Mouse (Mus musculus) kidney, postnatal 0 days (tissue): ENCODE data around the gene Cit. TPM values are rescaled to one million over a fixed set of nuclear protein-coding genes. Genes with fewer than 3 reads are reported as not detected.

Source experiments
- ATAC-seq: fragments of 200-750 bp; cut with Nextera tagmentation; replicated peaks from 2 replicates; pipeline ENCODE4 v1.8.0; 2017; ENCODE audit warnings: low read depth, moderate number of reproducible peaks, moderate TSS enrichment, moderate library complexity; ENCODE audit not compliant: low FRiP score
- DNase-seq: peaks from one replicate; pipeline ENCODE4 v3.0.0-alpha.2; 2016; ENCODE audit warnings: low spot score
- H3K27ac ChIP-seq: fragments of 300-500 bp; sonication (generic); 2 replicates; pipeline ENCODE4 v1.5.1; 2014; ENCODE audit warnings: mild to moderate bottlenecking
- H3K27me3 ChIP-seq: fragments of 300-500 bp; sonication (generic); 2 replicates; pipeline ENCODE4 v1.6.1; 2014; ENCODE audit warnings: low read length, mixed read lengths; ENCODE audit not compliant: insufficient read depth
- H3K36me3 ChIP-seq: fragments of 300-500 bp; sonication (generic); 2 replicates; pipeline ENCODE4 v1.6.1; 2014; ENCODE audit warnings: low read length, mixed read lengths; ENCODE audit not compliant: insufficient read depth
- H3K4me1 ChIP-seq: fragments of 300-500 bp; sonication (generic); replicated peaks from 2 replicates; pipeline ENCODE4 v1.6.1; 2014; ENCODE audit warnings: antibody characterized with exemption, low read length, mixed read lengths; ENCODE audit not compliant: insufficient read depth
- H3K4me2 ChIP-seq: fragments of 300-500 bp; sonication (generic); 2 replicates; pipeline ENCODE4 v1.6.1; 2014; ENCODE audit warnings: mild to moderate bottlenecking, low read length, moderate library complexity, mixed read lengths
- H3K4me3 ChIP-seq: fragments of 300-500 bp; sonication (generic); replicated peaks from 2 replicates; pipeline ENCODE4 v1.5.1; 2014; ENCODE audit warnings: low read depth, low read length
- H3K9ac ChIP-seq: fragments of 300-500 bp; sonication (generic); 2 replicates; pipeline ENCODE4 v1.6.1; 2014; ENCODE audit warnings: low read depth, low read length
- H3K9me3 ChIP-seq: fragments of 300-500 bp; sonication (generic); replicated peaks from 2 replicates; pipeline ENCODE4 v1.6.1; 2016; ENCODE audit warnings: low read length, inconsistent platforms, mixed read lengths
- CTCF ChIP-seq: IDR thresholded peaks from 2 replicates; pipeline ENCODE4 v1.5.1; 2016; ENCODE audit warnings: antibody characterized with exemption, low read depth, mild to moderate bottlenecking, moderate library complexity
- WGBS: fragments of 180-500 bp; shearing (Covaris S2); extraction: QIAGEN DNeasy Blood & Tissue Kit; methylation state at CpG from one replicate; pipeline ENCODE4 v1.1.7; 2014; 5-methylcytosine and 5-hydroxymethylcytosine counted together
- polyA plus RNA-seq: library from polyadenylated mRNA; unstranded; fragments of >200 nt; fragmentation: Nextera tagmentation; extraction: Ambion mirVana; gene quantifications from 2 replicates; pipeline ENCODE4 v1.2.1, GENCODE M21; 2015

The Cit gene
- polyA plus RNA-seq, 1 experiment from 2014 or later: 8.8 TPM

GRCm38 (mm10) chr5:115858652-115859051 is 13.6 kb downstream of the Cit start:
- no peaks in the 10 kb centered on the region for H3K27me3 ChIP-seq
- ATAC-seq (0 out of 2 replicates have a peak, but pooled peaks have one; percentile 31), DNase-seq (peak; percentile 64)
- WGBS: 45% methylated on average over 6 of the region's 6 CpGs
- no peak for TF ChIP-seq CTCF
- 0 out of 2 replicates have a peak, but pooled peaks cover 8% of the 10 kb centered on the region for H3K36me3 ChIP-seq
- peak overlapping the region; percentile 27; the same call in 1 of the 2 replicates for H3K27ac ChIP-seq
- H3K9me3 ChIP-seq: no peaks in the 10 kb centered on the region
- no peak overlapping the region for H3K4me3 ChIP-seq
- no peak overlapping the region for H3K9ac ChIP-seq
- no peak overlapping the region for H3K4me2 ChIP-seq
- no peaks in the 10 kb centered on the region for H3K4me1 ChIP-seq

- ATAC-seq: no peak
- DNase-seq: no peak
- no peak overlapping the region for H3K9ac ChIP-seq
- 83% methylated on average over 9 of the region's 9 CpGs for WGBS
- no peaks in the 10 kb centered on the region for H3K9me3 ChIP-seq
- H3K27ac ChIP-seq: no peak overlapping the region
- no peaks in the 10 kb centered on the region for H3K27me3 ChIP-seq
- H3K4me3 ChIP-seq: no peak overlapping the region
- 0 out of 2 replicates have a peak, but pooled peaks cover 8% of the 10 kb centered on the region for H3K36me3 ChIP-seq
- no peak for TF ChIP-seq CTCF
- H3K4me1 ChIP-seq: no peaks in the 10 kb centered on the region
- no peak overlapping the region for H3K4me2 ChIP-seq
Measured at GRCm38 (mm10) chr5:115859461-115859860, 14.4 kb downstream of the Cit start.

GRCm38 (mm10) chr5:115861991-115862390 is 16.9 kb downstream of the Cit start:
- WGBS: 92% methylated on average over 10 of the region's 10 CpGs
- no peak for TF ChIP-seq CTCF
- Histone ChIP-seq H3K36me3 (0 out of 2 replicates have a peak, but pooled peaks cover 2% of the 10 kb centered on the region), H3K4me2 (no peak overlapping the region), H3K4me3 (no peak overlapping the region), H3K9ac (no peak overlapping the region), H3K9me3 (no peaks in the 10 kb centered on the region), H3K27me3 (no peaks in the 10 kb centered on the region), H3K27ac (no peak overlapping the region), H3K4me1 (no peaks in the 10 kb centered on the region)
- ATAC-seq (no peak), DNase-seq (no peak)

GRCm38 (mm10) chr5:115862439-115862838 is 17.4 kb downstream of the Cit start:
- WGBS: 90% methylated on average over 10 of the region's 10 CpGs
- H3K27ac ChIP-seq: no peak overlapping the region
- H3K36me3 ChIP-seq: 0 out of 2 replicates have a peak, but pooled peaks cover 2% of the 10 kb centered on the region
- no peaks in the 10 kb centered on the region for H3K27me3 ChIP-seq
- no peak overlapping the region for H3K9ac ChIP-seq
- H3K4me2 ChIP-seq: no peak overlapping the region
- H3K4me1 ChIP-seq: no peaks in the 10 kb centered on the region
- H3K9me3 ChIP-seq: no peaks in the 10 kb centered on the region
- DNase-seq: no peak
- ATAC-seq: no peak
- no peak for TF ChIP-seq CTCF
- no peak overlapping the region for H3K4me3 ChIP-seq

- DNase-seq (no peak), ATAC-seq (no peak)
- Histone ChIP-seq H3K36me3 (0 out of 2 replicates have a peak, but pooled peaks cover 2% of the 10 kb centered on the region), H3K9ac (no peak overlapping the region), H3K4me1 (no peaks in the 10 kb centered on the region), H3K27me3 (no peaks in the 10 kb centered on the region), H3K4me2 (no peak overlapping the region), H3K27ac (no peak overlapping the region), H3K9me3 (no peaks in the 10 kb centered on the region), H3K4me3 (no peak overlapping the region)
- WGBS: 70% methylated on average over 11 of the region's 11 CpGs
- TF ChIP-seq CTCF: no peak
Measured at GRCm38 (mm10) chr5:115866296-115866695, 21.2 kb downstream of the Cit start.

GRCm38 (mm10) chr5:115868540-115868939 is 23.5 kb downstream of the Cit start:
- Histone ChIP-seq H3K27me3 (no peaks in the 10 kb centered on the region), H3K4me2 (no peak overlapping the region), H3K9ac (no peak overlapping the region), H3K36me3 (0 out of 2 replicates have a peak, but pooled peaks cover 5% of the 10 kb centered on the region), H3K9me3 (no peaks in the 10 kb centered on the region), H3K4me1 (no peaks in the 10 kb centered on the region), H3K4me3 (no peak overlapping the region), H3K27ac (no peak overlapping the region)
- ATAC-seq (no peak), DNase-seq (no peak)
- TF ChIP-seq CTCF: no peak
- WGBS: 87% methylated on average over 12 of the region's 12 CpGs

- ATAC-seq (no peak), DNase-seq (no peak)
- Histone ChIP-seq H3K9ac (no peak overlapping the region), H3K27me3 (no peaks in the 10 kb centered on the region), H3K4me3 (no peak overlapping the region), H3K9me3 (no peaks in the 10 kb centered on the region), H3K4me2 (no peak overlapping the region), H3K36me3 (0 out of 2 replicates have a peak, but pooled peaks cover 3% of the 10 kb centered on the region), H3K27ac (no peak overlapping the region), H3K4me1 (no peaks in the 10 kb centered on the region)
- no peak for TF ChIP-seq CTCF
- WGBS: 86% methylated on average over 15 of the region's 15 CpGs
Measured at GRCm38 (mm10) chr5:115869198-115869597, 24.1 kb downstream of the Cit start.
